Mouse (Mus musculus) neural tube, embryonic 12.5 days (tissue): ENCODE data around the gene Cnfn. TPM values are rescaled to one million over a fixed set of nuclear protein-coding genes. Genes with fewer than 3 reads are reported as not detected.

Source experiments
- ATAC-seq: fragments of 200-750 bp; cut with Nextera tagmentation; 2 replicates; pipeline ENCODE4 v1.8.0; 2017; ENCODE audit warnings: low read depth, mild to moderate bottlenecking, moderate TSS enrichment, moderate library complexity; ENCODE audit not compliant: low FRiP score
- H3K27ac ChIP-seq: fragments of 300-500 bp; sonication (generic); 2 replicates; pipeline ENCODE4 v1.5.1; 2016
- H3K27me3 ChIP-seq: fragments of 300-500 bp; sonication (generic); replicated peaks from 2 replicates; pipeline ENCODE4 v1.6.1; 2016; ENCODE audit warnings: mild to moderate bottlenecking
- H3K36me3 ChIP-seq: fragments of 300-500 bp; sonication (generic); 2 replicates; pipeline ENCODE4 v1.6.1; 2016; ENCODE audit warnings: mild to moderate bottlenecking
- H3K4me1 ChIP-seq: fragments of 300-500 bp; sonication (generic); 2 replicates; pipeline ENCODE4 v1.6.1; 2016
- H3K4me2 ChIP-seq: fragments of 300-500 bp; sonication (generic); replicated peaks from 2 replicates; pipeline ENCODE4 v1.6.1; 2016; ENCODE audit warnings: mild to moderate bottlenecking
- H3K4me3 ChIP-seq: fragments of 300-500 bp; sonication (generic); 2 replicates; pipeline ENCODE4 v1.5.1; 2016
- H3K9ac ChIP-seq: fragments of 300-500 bp; sonication (generic); 2 replicates; pipeline ENCODE4 v1.6.1; 2016; ENCODE audit warnings: mild to moderate bottlenecking
- H3K9me3 ChIP-seq: fragments of 300-500 bp; sonication (generic); 2 replicates; pipeline ENCODE4 v1.6.1; 2016; ENCODE audit warnings: mild to moderate bottlenecking
- WGBS: fragments of 180-500 bp; shearing (Covaris S2); methylation state at CpG from one replicate; pipeline ENCODE4 v1.1.7; 2016; 5-methylcytosine and 5-hydroxymethylcytosine counted together
- polyA plus RNA-seq: library from polyadenylated mRNA; unstranded; fragments of >200 nt; fragmentation: Nextera tagmentation; extraction: Ambion mirVana; gene quantifications from 2 replicates; pipeline ENCODE4 v1.2.1, GENCODE M21; 2016

The Cnfn gene
- polyA plus RNA-seq, 1 experiment from 2014 or later = not detected

GRCm38 (mm10) chr7:25396621-25397020 lies 27.1 kb upstream of the Cnfn start:
- H3K9me3 ChIP-seq = no peaks in the 10 kb centered on the region
- 91% methylated on average over 14 of the region's 14 CpGs for WGBS
- H3K27me3 ChIP-seq = no peaks in the 10 kb centered on the region
- no peak for ATAC-seq
- H3K36me3 ChIP-seq = no peaks in the 10 kb centered on the region
- H3K9ac ChIP-seq = 0 out of 2 replicates have a peak overlapping the region, but pooled peaks have one; percentile 13
- no peak overlapping the region for H3K4me3 ChIP-seq
- H3K27ac ChIP-seq = no peak overlapping the region
- peaks cover 12% of the 10 kb centered on the region for H3K4me1 ChIP-seq
- peak overlapping the region; percentile 68 for H3K4me2 ChIP-seq

- H3K4me2 ChIP-seq = peak overlapping the region; percentile 68
- H3K9me3 ChIP-seq = no peaks in the 10 kb centered on the region
- ATAC-seq = peak; percentile 96
- peak overlapping the region; percentile 53 for H3K4me3 ChIP-seq
- WGBS = 6% methylated on average over 51 of the region's 52 CpGs
- peaks cover 16% of the 10 kb centered on the region for H3K4me1 ChIP-seq
- no peaks in the 10 kb centered on the region for H3K36me3 ChIP-seq
- H3K27me3 ChIP-seq = no peaks in the 10 kb centered on the region
- peak overlapping the region; percentile 59 for H3K9ac ChIP-seq
- 0 out of 2 replicates have a peak overlapping the region, but pooled peaks have one; percentile 22 for H3K27ac ChIP-seq
Measured at GRCm38 (mm10) chr7:25395558-25396521, 26.3 kb upstream of the Cnfn start.

- Histone ChIP-seq H3K36me3 (no peaks in the 10 kb centered on the region), H3K4me3 (peak overlapping the region; percentile 53), H3K9me3 (no peaks in the 10 kb centered on the region), H3K4me1 (peaks cover 23% of the 10 kb centered on the region), H3K4me2 (peak overlapping the region; percentile 68), H3K27me3 (no peaks in the 10 kb centered on the region), H3K27ac (0 out of 2 replicates have a peak overlapping the region, but pooled peaks have one; percentile 22), H3K9ac (peak overlapping the region; percentile 59)
- WGBS = under 1% methylated on average over 22 of the region's 22 CpGs
- peak; percentile 51 for ATAC-seq
Measured at GRCm38 (mm10) chr7:25395186-25395557, 25.6 kb upstream of the Cnfn start.

GRCm38 (mm10) chr7:25394754-25395153 lies 25.2 kb upstream of the Cnfn start:
- no peak overlapping the region for H3K27ac ChIP-seq

DNA sequence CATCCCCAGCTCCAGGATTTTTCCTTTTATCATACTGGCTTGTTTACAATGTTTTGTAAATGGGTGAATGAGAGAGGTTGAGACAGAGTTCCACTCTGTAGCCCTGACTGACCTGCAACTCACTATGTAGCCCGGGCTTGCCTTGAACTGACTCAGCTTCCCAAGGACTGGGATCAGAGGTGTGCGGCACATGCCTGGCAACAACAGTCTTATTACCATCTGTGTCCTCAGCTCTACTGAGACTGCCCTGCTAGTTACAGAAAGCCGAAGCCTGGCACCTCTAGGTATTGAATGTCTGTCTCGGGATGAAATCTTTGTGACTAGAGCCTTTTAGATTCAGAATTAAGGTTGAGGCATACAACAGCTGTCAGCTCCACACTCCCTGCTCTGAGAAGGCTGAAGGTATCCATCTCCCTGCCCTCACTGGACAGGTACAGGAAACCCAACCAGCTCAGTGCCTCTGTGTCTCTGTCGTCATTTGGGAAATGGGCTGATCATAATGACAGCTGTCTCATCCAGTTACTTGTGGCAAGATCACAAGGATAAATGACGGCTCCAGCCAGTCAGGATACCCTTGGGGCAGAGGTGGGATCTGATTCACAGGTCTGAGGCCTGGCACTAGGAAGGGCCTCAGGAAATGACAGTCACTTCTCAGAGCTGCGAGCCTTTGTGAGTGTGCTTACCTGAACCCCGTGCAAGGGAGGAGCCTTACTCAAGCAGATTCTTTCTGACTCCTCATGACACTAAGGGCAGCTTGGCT lies 24.1 kb upstream of the Cnfn start:
- Histone ChIP-seq H3K4me1 (peaks cover 26% of the 10 kb centered on the region), H3K27me3 (no peaks in the 10 kb centered on the region), H3K9me3 (no peaks in the 10 kb centered on the region), H3K4me3 (no peak overlapping the region), H3K27ac (no peak overlapping the region), H3K4me2 (peak overlapping the region; percentile 68), H3K36me3 (no peaks in the 10 kb centered on the region), H3K9ac (0 out of 2 replicates have a peak overlapping the region, but pooled peaks have one; percentile 9)
- ATAC-seq = no peak
- WGBS = 86% methylated on average over 8 of the region's 8 CpGs

More at GRCm38 (mm10) chr7:25394754-25395153, 25.2 kb upstream of the Cnfn start:
- Histone ChIP-seq H3K4me2 (peak overlapping the region; percentile 68), H3K9me3 (no peaks in the 10 kb centered on the region), H3K36me3 (no peaks in the 10 kb centered on the region), H3K9ac (peak overlapping the region; percentile 59), H3K27me3 (no peaks in the 10 kb centered on the region), H3K4me1 (peaks cover 26% of the 10 kb centered on the region), H3K4me3 (peak overlapping the region; percentile 53)
- ATAC-seq = no peak
- 19% methylated on average over 7 of the region's 7 CpGs for WGBS

GRCm38 (mm10) chr7:25392851-25393250 lies 23.3 kb upstream of the Cnfn start:
- no peak for ATAC-seq
- 49% methylated on average over 7 of the region's 7 CpGs for WGBS
- Histone ChIP-seq H3K4me1 (peaks cover 26% of the 10 kb centered on the region), H3K36me3 (peaks cover 7% of the 10 kb centered on the region), H3K27ac (no peak overlapping the region), H3K4me3 (no peak overlapping the region), H3K9ac (no peak overlapping the region), H3K4me2 (peak overlapping the region; percentile 68; the same call in 1 of the 2 replicates), H3K9me3 (no peaks in the 10 kb centered on the region), H3K27me3 (no peaks in the 10 kb centered on the region)

GRCm38 (mm10) chr7:25391856-25392453 lies 22.4 kb upstream of the Cnfn start:
- H3K4me1 ChIP-seq = peaks cover 26% of the 10 kb centered on the region

GRCm38 (mm10) chr7:25390986-25391385 lies 21.5 kb upstream of the Cnfn start:
- WGBS = 75% methylated on average over 2 of the region's 2 CpGs
- H3K4me1 ChIP-seq = peaks cover 26% of the 10 kb centered on the region

More at GRCm38 (mm10) chr7:25391856-25392453, 22.4 kb upstream of the Cnfn start:
- Histone ChIP-seq H3K27ac (no peak overlapping the region), H3K36me3 (peaks cover 16% of the 10 kb centered on the region), H3K9ac (no peak overlapping the region), H3K4me3 (no peak overlapping the region), H3K4me2 (no peak overlapping the region), H3K9me3 (no peaks in the 10 kb centered on the region), H3K27me3 (no peaks in the 10 kb centered on the region)
- WGBS = 88% methylated on average over 2 of the region's 2 CpGs
- ATAC-seq = no peak

GRCm38 (mm10) chr7:25390054-25390770 lies 20.7 kb upstream of the Cnfn start:
- H3K4me1 ChIP-seq = peaks cover 26% of the 10 kb centered on the region
- H3K27me3 ChIP-seq = no peaks in the 10 kb centered on the region
- no peaks in the 10 kb centered on the region for H3K9me3 ChIP-seq
- no peak overlapping the region for H3K27ac ChIP-seq
- no peak overlapping the region for H3K4me3 ChIP-seq
- peaks cover 32% of the 10 kb centered on the region for H3K36me3 ChIP-seq
- ATAC-seq = no peak
- no peak overlapping the region for H3K4me2 ChIP-seq
- WGBS = 56% methylated on average over 8 of the region's 8 CpGs
- H3K9ac ChIP-seq = no peak overlapping the region

More at GRCm38 (mm10) chr7:25390986-25391385, 21.5 kb upstream of the Cnfn start:
- Histone ChIP-seq H3K4me3 (no peak overlapping the region), H3K9me3 (no peaks in the 10 kb centered on the region), H3K27ac (no peak overlapping the region), H3K4me2 (no peak overlapping the region), H3K27me3 (no peaks in the 10 kb centered on the region), H3K9ac (no peak overlapping the region), H3K36me3 (peaks cover 24% of the 10 kb centered on the region)
- no peak for ATAC-seq

DNA sequence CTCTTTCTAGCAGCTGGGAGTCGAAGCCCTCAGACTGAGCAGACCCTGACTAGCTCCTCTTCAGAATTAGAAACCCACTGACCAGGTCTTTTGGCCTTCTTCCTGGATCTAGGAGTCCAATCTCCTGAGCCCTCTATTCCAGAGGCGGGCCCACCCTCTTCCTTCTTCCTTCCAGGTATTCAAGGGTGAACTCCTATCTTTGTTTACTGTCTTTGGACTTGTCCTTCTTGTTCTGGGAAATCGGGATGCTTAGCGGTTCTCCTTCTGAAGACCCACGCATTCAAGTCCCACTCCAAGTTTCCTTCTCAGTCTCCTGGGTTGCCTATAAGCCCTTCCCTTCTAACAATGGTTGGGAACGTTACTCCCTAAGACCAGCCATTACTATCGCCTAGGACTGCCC lies 19.4 kb upstream of the Cnfn start:
- 88% methylated on average over 7 of the region's 7 CpGs for WGBS
- Histone ChIP-seq H3K36me3 (peaks cover 43% of the 10 kb centered on the region), H3K9me3 (no peaks in the 10 kb centered on the region), H3K4me3 (no peak overlapping the region), H3K27me3 (no peaks in the 10 kb centered on the region), H3K4me2 (no peak overlapping the region), H3K4me1 (peaks cover 17% of the 10 kb centered on the region), H3K9ac (no peak overlapping the region), H3K27ac (no peak overlapping the region)
- ATAC-seq = no peak

GRCm38 (mm10) chr7:25387811-25388440 lies 18.4 kb upstream of the Cnfn start:
- no peaks in the 10 kb centered on the region for H3K27me3 ChIP-seq
- no peaks in the 10 kb centered on the region for H3K9me3 ChIP-seq
- H3K27ac ChIP-seq = no peak overlapping the region
- H3K9ac ChIP-seq = no peak overlapping the region
- peaks cover 14% of the 10 kb centered on the region for H3K4me1 ChIP-seq
- no peak overlapping the region for H3K4me3 ChIP-seq
- ATAC-seq = no peak
- H3K4me2 ChIP-seq = no peak overlapping the region
- H3K36me3 ChIP-seq = peaks cover 53% of the 10 kb centered on the region
- WGBS = 94% methylated on average over 18 of the region's 18 CpGs
